Comparison of ENCODE assay signal across 8 mouse cellular contexts in the genomic region with DNA sequence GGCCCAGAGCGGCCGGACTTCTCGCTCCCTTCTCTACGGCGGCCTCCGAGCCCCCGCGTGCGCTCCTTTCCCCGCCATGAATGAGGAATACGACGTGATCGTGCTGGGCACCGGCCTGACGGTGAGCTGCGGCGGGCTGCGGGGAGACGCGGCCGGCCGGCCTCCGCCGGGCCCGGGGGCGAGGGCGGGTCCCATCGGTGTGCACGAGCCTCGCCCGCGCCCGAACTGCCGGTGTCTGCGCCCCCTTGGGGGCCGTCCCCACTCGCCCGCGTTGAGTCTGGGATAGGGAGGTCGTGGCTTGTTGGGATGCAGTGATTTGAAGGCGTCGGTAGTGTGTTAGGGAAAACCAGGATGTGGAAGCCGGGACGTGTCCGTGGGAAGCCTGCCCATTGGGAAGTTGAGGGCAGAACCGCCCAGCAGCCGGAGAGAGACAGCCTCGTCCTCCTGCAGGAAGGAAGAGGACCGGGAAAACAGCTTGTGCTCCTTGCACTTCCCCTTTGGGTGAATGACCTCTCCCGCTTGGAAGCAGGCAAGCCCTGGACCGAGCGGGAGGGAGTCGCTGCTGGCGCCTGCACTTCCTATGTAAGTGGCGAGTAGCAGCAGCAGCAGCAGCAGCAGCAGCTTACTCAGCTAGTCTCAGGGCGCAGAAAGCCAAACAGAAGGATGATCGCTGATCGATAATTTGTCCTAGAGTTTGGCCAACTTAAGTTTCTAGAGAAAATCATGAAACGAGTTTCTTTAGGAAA. TPM values are rescaled to one million over a fixed set of nuclear protein-coding genes. Genes with fewer than 3 reads are reported as not detected.
DNase-seq lines count a peak whose midpoint lies in the region; ATAC-seq and TF ChIP-seq lines count a peak whose summit lies in the region.

No protein-coding gene starts in this region.

- peak; percentile 29; the same call in 1 of the 2 replicates for TF ChIP-seq EP300 in liver, postnatal 0 days (IDR thresholded peaks at IDR 0.05; ENCODE audit: low read depth)

- H3K9ac ChIP-seq in ES-E14 (ENCODE audit: insufficient read depth, low read depth, low read length, poor library complexity, severe bottlenecking), result peak overlapping the region; percentile 99
- H3K9ac ChIP-seq in forebrain, embryonic 14.5 days (ENCODE audit: low read length), result peak overlapping the region; percentile 96
- peak overlapping the region; percentile 91 for H3K9ac ChIP-seq in liver, postnatal 0 days (replicated peaks)
- peak overlapping the region; percentile 98 for H3K9ac ChIP-seq in neural tube, embryonic 12.5 days

- peak; percentile 45 for DNase-seq in ES-E14 (ENCODE audit: low read depth, low spot score)
- DNase-seq in c-Kit-positive CD71-positive TER-119-positive erythroid progenitor cells, embryonic 14.5 days (ENCODE audit: low spot score), result peak; percentile 43
- DNase-seq in forebrain, embryonic 14.5 days (ENCODE audit: low spot score), result peak; percentile 72
- DNase-seq in heart, postnatal 10 days, result peak; percentile 89 to 90
- DNase-seq in kidney, postnatal 4 days, result peak; percentile 79 to 88
- peak; percentile 73 for DNase-seq in liver, postnatal 0 days
- DNase-seq in thymus, adult 18-20 months, result peak; percentile 44 to 52

- ATAC-seq in forebrain, embryonic 14.5 days, result peak; percentile 46
- ATAC-seq in liver, postnatal 0 days, result peak; percentile 62
- ATAC-seq in neural tube, embryonic 12.5 days (ENCODE audit: low FRiP score, low read depth), result peak; percentile 62

- H3K4me3 ChIP-seq in ES-E14 (ENCODE audit: insufficient read depth in 1 of 2, low read depth in 1 of 2, low read length in 2 of 2, poor library complexity in 1 of 2, severe bottlenecking in 1 of 2), result peak overlapping the region; percentile 91 to 96
- H3K4me3 ChIP-seq in forebrain, embryonic 14.5 days (ENCODE audit: low read depth, low read length), result peak overlapping the region; percentile 89
- H3K4me3 ChIP-seq in liver, postnatal 0 days (ENCODE audit: low read depth, low read length), result peak overlapping the region; percentile 81
- peak overlapping the region; percentile 93 for H3K4me3 ChIP-seq in neural tube, embryonic 12.5 days

- WGBS in forebrain, embryonic 14.5 days, result under 1% methylated on average over 57 of the region's 59 CpGs
- WGBS in liver, postnatal 0 days (ENCODE audit: insufficient replicate concordance), result under 1% methylated on average over 59 of the region's 59 CpGs
- under 1% methylated on average over 59 of the region's 59 CpGs for WGBS in neural tube, embryonic 12.5 days

- in situ Hi-C loops in ES-E14 (cut with MboI; ENCODE audit: low sequenced_read_pairs in 2 of 2, unreplicated experiment in 2 of 2), result no loop called here

- no peaks in the 10 kb centered on the region for H3K9me3 ChIP-seq in ES-E14 (ENCODE audit: control insufficient read depth, insufficient read depth, low read depth, low read length)
- no peaks in the 10 kb centered on the region for H3K9me3 ChIP-seq in forebrain, embryonic 14.5 days (replicated peaks; ENCODE audit: control insufficient read depth, low read length)
- H3K9me3 ChIP-seq in liver, postnatal 0 days (ENCODE audit: low read length), result no peaks in the 10 kb centered on the region
- no peaks in the 10 kb centered on the region for H3K9me3 ChIP-seq in neural tube, embryonic 12.5 days

- peak overlapping the region; percentile 96 for H3K27ac ChIP-seq in ES-E14 (ENCODE audit: insufficient read depth, low read depth, low read length, poor library complexity, severe bottlenecking)
- H3K27ac ChIP-seq in forebrain, embryonic 14.5 days (ENCODE audit: low read depth, low read length), result peak overlapping the region; percentile 97
- H3K27ac ChIP-seq in liver, postnatal 0 days (ENCODE audit: low read depth), result peak overlapping the region; percentile 99
- peak overlapping the region; percentile 96 for H3K27ac ChIP-seq in neural tube, embryonic 12.5 days

- H3K36me3 ChIP-seq in ES-E14 (ENCODE audit: control insufficient read depth, insufficient read depth, low read length, poor library complexity, severe bottlenecking), result peaks cover 1% of the 10 kb centered on the region
- H3K36me3 ChIP-seq in forebrain, embryonic 14.5 days (ENCODE audit: control insufficient read depth, insufficient read depth, low read length), result no peaks in the 10 kb centered on the region
- no peaks in the 10 kb centered on the region for H3K36me3 ChIP-seq in liver, postnatal 0 days (replicated peaks; ENCODE audit: insufficient read depth, low read length)
- no peaks in the 10 kb centered on the region for H3K36me3 ChIP-seq in neural tube, embryonic 12.5 days

- peak overlapping the region; percentile 77 for H3K4me2 ChIP-seq in forebrain, embryonic 14.5 days (ENCODE audit: low read length)
- peak overlapping the region; percentile 72 for H3K4me2 ChIP-seq in liver, postnatal 0 days (ENCODE audit: low read depth, low read length)
- H3K4me2 ChIP-seq in neural tube, embryonic 12.5 days (replicated peaks), result peak overlapping the region; percentile 74

- TF ChIP-seq CTCF in liver, postnatal 0 days (IDR thresholded peaks at IDR 0.05; ENCODE audit: low read depth), result peak; percentile 15; the same call in 1 of the 2 replicates

- peaks cover 6 to 8% of the 10 kb centered on the region in 2 experiments for H3K4me1 ChIP-seq in ES-E14 (ENCODE audit: control insufficient read depth in 2 of 2, insufficient read depth in 2 of 2, low read length in 2 of 2, poor library complexity in 1 of 2)
- peaks cover 24% of the 10 kb centered on the region for H3K4me1 ChIP-seq in forebrain, embryonic 14.5 days (ENCODE audit: control insufficient read depth, insufficient read depth, low read length)
- H3K4me1 ChIP-seq in liver, postnatal 0 days (ENCODE audit: insufficient read depth), result peaks cover 24% of the 10 kb centered on the region
- peaks cover 18% of the 10 kb centered on the region for H3K4me1 ChIP-seq in neural tube, embryonic 12.5 days

- intact Hi-C loops in heart, postnatal 10 days (cut with DNase I), result loop anchor here (2.0 kb wide), 1 partner anchor 72 kb away; the partner anchor contains the start of gene Fam208b

- no peaks in the 10 kb centered on the region for H3K27me3 ChIP-seq in forebrain, embryonic 14.5 days (replicated peaks; ENCODE audit: control insufficient read depth, insufficient read depth, low read length)
- no peaks in the 10 kb centered on the region for H3K27me3 ChIP-seq in liver, postnatal 0 days (ENCODE audit: insufficient read depth, low read length)
- H3K27me3 ChIP-seq in neural tube, embryonic 12.5 days (replicated peaks), result no peaks in the 10 kb centered on the region

TF ChIP-seq in ES-E14, 5 proteins besides CTCF, POLR2A, EP300 and RAD21:
- TF ChIP-seq HCFC1 (IDR thresholded peaks at IDR 0.05; ENCODE audit: borderline replicate concordance, insufficient read depth, low read length) (no peak), ZNF384 (IDR thresholded peaks at IDR 0.05; ENCODE audit: low read depth, low read length) (no peak), ZC3H11A (IDR thresholded peaks at IDR 0.05; ENCODE audit: borderline replicate concordance, low read depth, low read length) (no peak), MAFK (IDR thresholded peaks at IDR 0.05; ENCODE audit: insufficient read depth, low read depth, low read length) (no peak), CHD2 (IDR thresholded peaks at IDR 0.05; ENCODE audit: low read depth, low read length) (no peak)

RNA-seq across cellular contexts. Expression of gene Gdi2, which starts 0.5 kb away (rescaled TPM):
- 210 and 359 TPM in 2 replicates for total RNA-seq in ES-E14 (2012; rRNA removed)
- 501 and 516 TPM in 2 replicates for polyA plus RNA-seq in forebrain, embryonic 14.5 days (2014; fragmentation: Nextera tagmentation; extraction: Ambion mirVana)
- total RNA-seq in heart, postnatal 10 days (2021), result 100 to 1,000 TPM; 298 to 299 TPM
- polyA plus RNA-seq in liver, postnatal 0 days (2015; fragmentation: Nextera tagmentation; extraction: Ambion mirVana), result 189 and 191 TPM in 2 replicates
- 416 and 431 TPM in 2 replicates for polyA plus RNA-seq in neural tube, embryonic 12.5 days (2016; fragmentation: Nextera tagmentation; extraction: Ambion mirVana)

Comparison
In these comparisons a context has a peak if more than half of its experiments do, and no peak if none do; other contexts are left out.
1. Peak in every context shown above with its lines: DNase-seq, ATAC-seq, H3K4me3 ChIP-seq and H3K27ac ChIP-seq.